Mouse (Mus musculus) left cerebral cortex, adult 11 months (tissue): ENCODE results near the gene Nsa2.
"Not testable (repeated sequence)": the region's sequence is repeated elsewhere in the genome, so short reads cannot be mapped to it uniquely, and the experiment has no call there.

ENCODE experiments used
- DNase-seq: peaks from one replicate; pipeline ENCODE4 v3.0.0; 2022; ENCODE audit warnings: low spot score

The Nsa2 gene

GRCm38 (mm10) chr13:97137466-97138400, at the start of gene Nsa2, which contains the start of gene Gfm2:
Gene Nsa2, minus strand, starts transcription at chr13:97137937.
Gene Gfm2, plus strand, starts transcription at chr13:97137937.
- DNase-seq = peak; percentile 86

DNA sequence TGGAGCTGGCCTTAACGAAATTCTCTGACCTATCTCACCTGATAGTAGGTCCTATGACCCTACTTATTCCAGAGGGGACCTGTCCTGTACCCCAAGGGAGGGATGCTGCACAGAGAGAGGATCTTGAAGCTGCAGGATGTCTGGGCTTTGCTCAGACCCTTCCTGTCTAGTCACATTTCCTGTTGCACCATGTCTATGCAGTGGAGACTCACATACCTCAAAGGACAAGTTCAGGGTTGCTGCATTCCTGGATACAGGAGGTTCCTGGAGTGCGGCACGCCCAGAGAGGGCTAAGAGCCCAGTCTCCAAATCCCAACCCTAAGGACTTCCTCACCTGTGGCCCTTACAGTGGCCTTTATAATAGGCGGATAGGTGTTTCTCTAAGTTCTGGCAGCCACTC, 48.6 kb upstream of the Nsa2 start:
- DNase-seq = no peak

DNA sequence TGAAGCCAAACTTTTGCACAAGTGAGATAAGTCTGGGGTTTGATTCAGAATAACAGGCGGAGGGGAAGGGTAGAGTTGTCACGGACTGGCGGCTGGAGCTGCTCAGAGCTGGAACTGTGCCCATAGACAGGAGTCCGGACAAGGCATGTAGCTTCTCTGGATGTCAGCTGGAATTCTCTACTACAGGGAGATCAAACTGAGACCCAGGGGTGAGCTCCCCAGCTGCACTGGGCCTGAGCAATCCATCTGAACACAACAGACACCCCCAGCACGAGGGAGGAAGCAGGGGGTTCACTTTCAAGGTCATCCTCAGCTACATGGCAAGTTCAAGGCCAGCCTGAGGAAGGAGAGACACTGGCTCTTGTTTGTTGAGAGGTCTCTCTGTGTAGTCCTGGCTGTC, 46.9 kb upstream of the Nsa2 start:
- DNase-seq = no peak

- DNase-seq = no peak
These were observed 46.4 kb upstream of the Nsa2 start for GRCm38 (mm10) chr13:97184168-97184567.

- no peak for DNase-seq
These were observed 45.1 kb upstream of the Nsa2 start for GRCm38 (mm10) chr13:97182821-97183220.

GRCm38 (mm10) chr13:97180113-97180828, 42.5 kb upstream of the Nsa2 start:
- no peak for DNase-seq

GRCm38 (mm10) chr13:97178943-97179342, 41.2 kb upstream of the Nsa2 start:
- no peak for DNase-seq

DNA sequence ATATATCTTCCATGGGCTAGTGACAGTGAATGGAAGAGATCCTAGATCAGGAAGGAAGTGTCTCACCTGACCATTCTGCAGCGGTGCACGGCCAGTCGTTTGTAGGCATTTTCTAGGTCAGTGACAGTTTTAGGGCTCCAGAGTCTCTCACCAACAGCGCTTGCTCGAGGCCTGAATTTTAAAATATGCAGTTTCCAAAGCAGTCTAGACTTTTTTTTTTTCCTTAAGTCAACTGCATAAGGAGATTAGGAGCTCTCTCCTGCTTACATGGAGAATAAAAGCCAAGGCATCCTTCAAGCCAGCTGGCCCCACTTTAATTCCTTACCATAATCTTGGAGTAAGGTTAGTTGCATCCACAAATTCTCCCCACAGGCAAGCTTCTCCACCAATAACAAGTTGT, 39.0 kb upstream of the Nsa2 start:
- no peak for DNase-seq

GRCm38 (mm10) chr13:97175520-97176264, 38.0 kb upstream of the Nsa2 start:
- DNase-seq = no peak

GRCm38 (mm10) chr13:97145834-97146233, 8.1 kb upstream of the Nsa2 start:
- no peak for DNase-seq

GRCm38 (mm10) chr13:97142321-97142720, 4.6 kb upstream of the Nsa2 start:
- DNase-seq = no peak

- DNase-seq = not testable (repeated sequence)
These were observed 731 bp upstream of the Nsa2 start for GRCm38 (mm10) chr13:97138404-97138931.

DNA sequence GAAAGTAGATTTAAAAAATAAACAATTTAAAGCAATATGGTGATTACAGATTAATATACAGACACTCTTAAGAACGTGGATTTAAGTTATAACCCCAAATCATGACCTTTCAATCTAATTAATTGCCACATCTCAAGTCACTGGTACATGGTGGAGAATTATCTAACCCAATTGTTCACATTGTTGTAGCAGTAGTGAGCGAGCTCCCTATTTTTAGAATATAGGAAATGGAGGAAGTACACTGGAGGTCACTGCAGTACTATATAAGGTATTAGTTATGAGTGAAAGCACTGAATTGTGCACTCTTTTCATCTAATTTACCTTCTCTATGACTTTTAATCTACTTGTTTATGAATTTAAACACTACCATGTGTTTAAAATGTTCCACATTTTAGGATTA, 7.3 kb downstream of the Nsa2 start:
- DNase-seq = not testable (repeated sequence)

- DNase-seq = not testable (repeated sequence)
These were observed 8.1 kb downstream of the Nsa2 start for GRCm38 (mm10) chr13:97129654-97130053.

DNA sequence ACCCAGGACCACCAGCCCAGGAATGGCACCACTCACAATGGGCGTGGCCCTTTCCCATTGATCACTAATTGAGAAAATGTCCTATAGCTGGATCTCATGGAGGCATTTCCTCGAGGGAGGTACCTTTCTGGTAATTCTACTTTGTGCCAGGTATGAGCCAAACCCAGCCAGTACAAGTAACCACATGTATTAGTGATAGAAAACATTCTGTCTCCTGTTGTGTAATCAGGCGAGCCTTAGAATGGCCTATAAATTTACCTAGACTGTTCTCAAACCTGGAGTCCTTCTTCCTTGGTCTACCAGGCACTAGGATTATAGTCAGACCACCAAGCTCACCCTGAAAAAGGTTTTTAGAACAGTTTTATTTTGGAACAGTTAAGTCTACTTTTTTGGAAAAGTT, 16.4 kb downstream of the Nsa2 start:
- DNase-seq = no peak

GRCm38 (mm10) chr13:97109046-97109445, 28.7 kb downstream of the Nsa2 start:
- DNase-seq = no peak

GRCm38 (mm10) chr13:97107721-97108120, 30.0 kb downstream of the Nsa2 start:
- not testable (repeated sequence) for DNase-seq

- no peak for DNase-seq
These were observed 32.7 kb downstream of the Nsa2 start for GRCm38 (mm10) chr13:97104996-97105395.

GRCm38 (mm10) chr13:97099187-97099852, 38.4 kb downstream of the Nsa2 start, which contains the start of gene Gm6169:
Gene Gm6169, minus strand, starts transcription at chr13:97099237.
- peak; percentile 48 for DNase-seq

GRCm38 (mm10) chr13:97095726-97096125, 42.0 kb downstream of the Nsa2 start:
- no peak for DNase-seq

DNA sequence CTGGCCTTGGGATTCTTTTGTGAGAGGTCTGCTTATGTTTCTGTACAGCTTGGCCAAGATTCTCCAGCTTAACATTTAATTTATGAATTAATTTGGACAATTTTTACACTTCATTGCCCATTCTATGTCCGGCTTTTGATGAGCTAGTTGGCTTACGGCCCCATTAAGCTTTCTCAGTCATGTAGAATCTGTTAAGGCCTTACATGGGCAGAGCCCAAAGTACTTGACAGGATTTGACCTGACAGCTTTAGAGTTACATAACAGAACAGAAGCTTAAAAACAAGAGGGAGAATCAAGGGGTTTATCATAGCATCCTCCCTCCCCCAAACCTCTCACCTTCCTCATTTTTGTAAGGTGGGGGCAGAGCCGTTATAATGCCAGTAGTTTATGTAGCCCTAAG, 49.6 kb downstream of the Nsa2 start:
- no peak for DNase-seq
